ENCODE assay signal across 16 mouse cellular contexts in genomic region chr1:80721181-80721580, GRCm38 (mm10).
"Had no signal": no experiment of that assay in that cellular context is flagged by ENCODE, and none has a peak within 500 bp of the region (broad histone marks: within the 10 kb centered on the region; RNA-seq: fewer than 3 reads in every experiment).

No protein-coding gene starts in this region.

- H3K4me2 ChIP-seq: liver, embryonic 12.5 days; lung, embryonic 14.5 days; midbrain, embryonic 12.5 days; neural tube, embryonic 12.5 days; stomach, embryonic 15.5 days had no signal

- H3K9ac ChIP-seq: liver, embryonic 12.5 days; liver, embryonic 14.5 days; lung, embryonic 14.5 days; midbrain, embryonic 12.5 days; neural tube, embryonic 12.5 days; stomach, embryonic 15.5 days had no signal

- H3K4me1 ChIP-seq: midbrain, embryonic 10.5 days; midbrain, embryonic 12.5 days; neural tube, embryonic 12.5 days; stomach, embryonic 15.5 days had no signal

- H3K4me3 ChIP-seq: liver, embryonic 12.5 days; midbrain, embryonic 10.5 days; midbrain, embryonic 12.5 days; myocyte; neural tube, embryonic 12.5 days; stomach, embryonic 15.5 days had no signal

- H3K27me3 ChIP-seq: liver, embryonic 12.5 days; midbrain, embryonic 12.5 days; neural tube, embryonic 12.5 days; stomach, embryonic 15.5 days had no signal

- DNase-seq: lung, adult 18-20 months; lung, embryonic 14.5 days; lung, postnatal 10 days; lung, postnatal 4 days; right cerebral cortex, postnatal 14 days; thymus, adult 2 months; thymus, postnatal 25 days; thymus, postnatal 4 days had no signal

- H3K27ac ChIP-seq: liver, embryonic 12.5 days; liver, embryonic 14.5 days; midbrain, embryonic 10.5 days; midbrain, embryonic 12.5 days; neural tube, embryonic 12.5 days; stomach, embryonic 15.5 days; stomach, postnatal 0 days had no signal

- H3K36me3 ChIP-seq: liver, embryonic 12.5 days; midbrain, embryonic 10.5 days; midbrain, embryonic 12.5 days; neural tube, embryonic 12.5 days; stomach, embryonic 15.5 days had no signal

- H3K9me3 ChIP-seq: liver, embryonic 12.5 days; midbrain, embryonic 10.5 days; midbrain, embryonic 12.5 days; neural tube, embryonic 12.5 days; stomach, embryonic 15.5 days had no signal

- ATAC-seq: liver, embryonic 12.5 days had no signal
